Mouse (Mus musculus) adrenal gland, postnatal 36 days (tissue): ENCODE measurements around the gene Itgae. TPM values are rescaled to one million over a fixed set of nuclear protein-coding genes. Genes with fewer than 3 reads are reported as not detected.

Source experiments
- DNase-seq, 2 experiments: peaks; one replicate each; pipeline ENCODE4 v3.0.0; 2021; ENCODE audit warnings: mixed read lengths in 1 of 2
- total RNA-seq, 2 experiments: library from RNA; stranded (reverse); gene quantifications; 2 replicates each; pipeline ENCODE4 v1.2.3; 2021

Gene Itgae
- total RNA-seq, 2 experiments from 2014 or later = 0.50 to 0.59 TPM

- DNase-seq = peak in 1 of 2 experiments; percentile 18
Measured at GRCm38 (mm10) chr11:73146026-73146974, 55.9 kb downstream of the Itgae start.

DNA sequence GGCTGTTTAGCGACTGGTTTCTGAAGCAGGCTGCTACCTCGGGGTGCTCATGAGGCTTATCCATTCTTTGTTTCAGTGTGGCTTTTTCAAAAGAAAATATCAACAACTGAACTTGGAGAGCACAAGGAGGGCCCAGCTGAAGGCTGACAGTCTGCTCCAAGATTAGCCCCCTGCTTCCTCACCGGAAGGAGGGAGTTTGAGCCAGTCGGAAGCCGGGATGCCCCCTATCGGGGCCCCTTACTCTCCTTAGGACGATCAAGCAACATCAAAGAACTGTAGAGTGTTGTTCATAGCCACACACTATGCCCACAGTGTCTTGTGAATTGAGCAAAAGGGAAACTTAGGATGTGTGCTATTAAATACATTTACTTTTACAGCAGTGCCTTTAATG, 56.6 kb downstream of the Itgae start:
- DNase-seq = no peak

GRCm38 (mm10) chr11:73148209-73148608, 57.8 kb downstream of the Itgae start:
- DNase-seq = peak; percentile 29 to 49

GRCm38 (mm10) chr11:73155071-73155470, 64.7 kb downstream of the Itgae start:
- DNase-seq = no peak

- DNase-seq = peak; percentile 74 to 79
Measured at GRCm38 (mm10) chr11:73159957-73160810, 69.8 kb downstream of the Itgae start, which contains the start of gene P2rx5. TSS of gene P2rx5 (plus strand) at chr11:73160421.

DNA sequence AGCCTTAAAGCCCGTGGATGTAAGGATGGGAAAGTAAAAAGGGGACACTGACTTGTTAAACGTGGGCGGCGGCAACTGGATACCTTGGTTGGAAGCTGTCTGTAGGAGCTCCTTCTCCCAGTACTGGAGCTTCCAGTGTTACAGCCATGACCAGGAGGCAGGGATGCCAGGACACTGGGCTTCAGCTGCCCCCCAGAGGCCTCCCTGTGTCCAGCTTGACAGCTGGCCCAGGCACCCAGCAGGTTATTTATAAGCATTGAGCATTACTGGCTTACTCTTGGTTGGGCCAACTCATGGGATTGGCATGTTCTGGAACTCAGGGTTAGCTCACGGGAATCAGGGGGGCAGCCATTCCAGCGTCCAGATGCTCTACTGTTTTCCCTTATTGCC, 70.4 kb downstream of the Itgae start:
- peak; percentile 46 to 70 for DNase-seq

DNA sequence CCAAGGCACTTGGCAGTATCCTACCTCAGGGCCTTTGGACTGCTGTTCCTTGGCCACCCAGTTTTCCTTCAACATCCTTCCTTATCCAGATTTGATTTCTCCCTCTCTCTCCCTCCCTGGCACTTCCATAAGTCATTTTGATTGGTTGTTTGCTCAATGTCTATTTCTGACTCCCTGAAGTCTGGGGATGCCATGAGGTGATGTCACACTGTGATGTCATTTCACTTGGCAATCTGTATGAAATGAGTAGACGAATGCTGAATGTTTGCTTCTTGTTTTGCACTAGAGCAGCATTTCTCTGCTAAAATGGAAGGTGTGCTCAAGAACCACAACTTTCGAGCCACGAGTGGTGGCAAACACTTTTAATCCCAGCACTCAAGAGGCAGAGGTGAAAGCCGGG, 71.2 kb downstream of the Itgae start:
- DNase-seq = no peak

DNA sequence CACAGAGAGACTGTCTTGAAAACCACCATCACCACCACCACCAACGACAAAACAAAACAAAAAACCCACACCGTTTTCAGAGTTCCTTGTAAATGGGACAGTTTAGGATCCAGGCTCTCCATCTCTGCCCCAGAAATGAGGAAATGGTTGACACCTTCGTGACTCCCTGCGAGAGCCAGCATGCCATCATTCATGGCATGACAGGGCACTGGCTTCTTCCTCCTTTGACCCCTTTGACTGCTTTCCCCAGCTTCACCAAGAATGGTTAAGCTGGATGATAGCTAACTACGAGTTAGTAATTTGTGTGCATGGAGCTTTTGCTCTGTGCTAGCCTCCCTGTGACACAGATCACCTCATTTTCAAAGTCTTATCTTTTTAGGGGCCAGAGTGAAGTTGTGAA, 71.9 kb downstream of the Itgae start:
- DNase-seq = no peak

DNA sequence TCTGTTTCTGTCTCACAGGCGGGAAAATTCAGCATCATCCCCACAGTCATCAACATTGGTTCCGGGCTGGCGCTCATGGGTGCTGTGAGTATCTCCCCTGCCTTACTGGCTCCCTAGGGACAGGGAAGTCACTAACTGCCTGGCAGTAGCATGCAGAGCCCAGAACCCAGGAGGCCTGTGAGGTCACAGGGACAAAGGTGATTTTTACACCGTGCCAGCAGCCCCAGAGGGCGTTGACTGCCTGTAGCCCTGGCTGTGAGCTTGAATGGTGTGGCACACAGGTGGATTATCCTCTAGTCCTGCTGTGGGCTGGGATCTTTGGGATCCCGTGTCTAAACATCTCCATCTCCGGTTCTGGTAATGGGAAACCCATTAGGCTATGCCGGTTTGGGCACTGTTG, 77.7 kb downstream of the Itgae start:
- DNase-seq = peak in 1 of 2 experiments; percentile 46

- DNase-seq = no peak
Measured at GRCm38 (mm10) chr11:73168576-73168975, 78.2 kb downstream of the Itgae start.

GRCm38 (mm10) chr11:73169231-73169630, 78.8 kb downstream of the Itgae start:
- DNase-seq = peak; percentile 65 to 68

DNA sequence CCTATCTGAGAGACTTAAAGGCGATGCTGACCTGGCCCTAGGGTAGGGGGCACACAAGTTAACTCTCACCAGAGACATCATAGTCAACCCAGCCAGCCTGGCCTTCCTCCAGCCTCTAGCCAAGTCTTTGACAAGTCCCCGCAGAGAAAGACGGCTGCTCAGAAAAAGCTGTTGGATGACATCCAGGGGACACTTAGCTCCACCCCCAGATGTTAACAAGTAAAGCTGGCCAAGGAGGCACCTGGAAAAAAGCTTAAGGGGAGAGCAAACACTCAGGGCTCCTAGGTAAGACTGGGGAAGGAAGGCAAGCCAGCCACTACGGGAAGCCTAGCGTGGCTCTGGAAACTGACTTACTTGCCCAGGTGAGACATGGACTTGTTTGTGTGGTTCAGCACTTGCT, 81.8 kb downstream of the Itgae start:
- DNase-seq = peak; percentile 25 to 50

DNA sequence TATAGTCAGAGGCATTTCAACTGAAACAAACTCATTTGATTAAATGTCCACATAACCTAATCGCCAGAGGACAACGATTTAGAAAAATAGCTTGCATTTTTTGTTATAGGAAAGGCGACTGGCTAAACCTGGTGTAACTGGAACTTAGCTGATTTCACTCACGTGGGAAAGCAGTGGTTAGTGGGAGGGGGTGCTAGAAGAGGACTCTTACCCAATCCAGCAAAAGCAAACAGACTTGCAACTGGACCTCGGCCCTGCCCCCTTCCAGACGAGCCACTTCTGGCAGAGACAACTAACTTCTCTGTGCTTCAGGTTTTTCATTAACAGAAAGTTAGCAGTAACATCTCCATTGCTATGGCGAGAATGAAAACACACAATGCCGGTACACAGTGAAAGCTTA, 85.2 kb downstream of the Itgae start:
- peak; percentile 22 to 42 for DNase-seq

- no peak for DNase-seq
Measured at GRCm38 (mm10) chr11:73176186-73176585, 85.8 kb downstream of the Itgae start.

GRCm38 (mm10) chr11:73176608-73177508, 86.5 kb downstream of the Itgae start, which contains the start of the genes Emc6 and Tax1bp3:
TSS of gene Emc6 (minus strand) at chr11:73177037.
TSS of gene Tax1bp3 (plus strand) at chr11:73177083.
- peak; percentile 98 for DNase-seq

GRCm38 (mm10) chr11:73177509-73177875, 87.1 kb downstream of the Itgae start:
- DNase-seq = peak; percentile 90 to 92

- DNase-seq = no peak
Measured at GRCm38 (mm10) chr11:73177895-73178294, 87.5 kb downstream of the Itgae start.

DNA sequence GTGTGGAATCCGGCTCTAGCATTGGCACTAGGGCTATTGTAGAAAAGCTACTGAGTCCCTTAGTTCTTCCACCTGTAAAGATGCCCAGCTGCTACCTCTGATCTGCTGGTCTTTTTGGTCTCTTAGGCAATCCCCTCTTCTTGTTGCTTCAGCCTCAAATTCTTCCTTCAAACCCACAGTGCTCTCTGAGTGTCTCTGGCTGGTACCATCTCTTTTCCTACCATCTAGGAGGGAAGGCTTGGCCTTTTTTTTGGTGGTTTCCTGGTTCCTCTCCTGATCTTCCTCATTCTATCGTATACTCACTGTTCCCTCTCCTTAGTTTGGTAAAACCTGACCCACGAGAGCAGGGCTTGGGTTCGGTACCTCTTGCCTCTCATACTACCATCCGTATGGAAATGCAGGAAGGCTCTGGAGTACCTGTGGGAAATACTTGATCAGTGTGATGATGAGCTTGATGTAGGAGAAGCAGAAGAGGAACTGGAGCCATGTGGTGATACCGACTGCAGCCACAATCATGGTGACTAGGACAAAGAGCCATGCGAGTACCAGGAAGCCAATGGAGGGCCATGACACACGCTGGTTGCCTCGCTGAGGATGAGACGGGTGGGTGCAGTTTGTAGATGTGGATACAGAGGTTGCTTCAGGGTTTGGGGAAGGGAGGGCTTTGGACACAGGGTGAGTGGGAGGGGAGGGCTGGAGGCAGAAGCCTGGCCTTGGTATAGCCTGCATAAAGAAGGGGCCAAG, 95.7 kb downstream of the Itgae start:
- no peak for DNase-seq

- no peak for DNase-seq
Measured at GRCm38 (mm10) chr11:73187231-73187630, 96.8 kb downstream of the Itgae start.

DNA sequence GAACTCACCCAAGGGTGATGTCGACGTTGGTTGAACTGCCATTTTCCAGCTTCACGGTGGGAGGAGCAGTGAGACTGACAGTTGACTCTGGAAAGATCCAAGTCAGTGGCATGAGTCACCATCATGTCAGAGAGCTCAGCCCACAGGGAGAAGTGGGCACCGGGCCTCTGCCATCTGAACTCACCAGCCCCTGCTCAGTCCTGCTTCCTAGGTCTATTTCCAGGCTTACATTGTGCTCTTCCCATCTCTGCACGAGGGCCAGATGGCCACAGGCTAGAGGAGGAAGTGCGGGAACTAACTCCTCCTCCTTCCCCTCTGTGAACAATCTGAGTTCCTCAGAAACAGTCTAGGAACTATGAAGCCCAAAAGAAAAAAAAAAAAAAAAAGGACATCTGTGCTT, 102.7 kb downstream of the Itgae start:
- peak; percentile 44 to 47 for DNase-seq

DNA sequence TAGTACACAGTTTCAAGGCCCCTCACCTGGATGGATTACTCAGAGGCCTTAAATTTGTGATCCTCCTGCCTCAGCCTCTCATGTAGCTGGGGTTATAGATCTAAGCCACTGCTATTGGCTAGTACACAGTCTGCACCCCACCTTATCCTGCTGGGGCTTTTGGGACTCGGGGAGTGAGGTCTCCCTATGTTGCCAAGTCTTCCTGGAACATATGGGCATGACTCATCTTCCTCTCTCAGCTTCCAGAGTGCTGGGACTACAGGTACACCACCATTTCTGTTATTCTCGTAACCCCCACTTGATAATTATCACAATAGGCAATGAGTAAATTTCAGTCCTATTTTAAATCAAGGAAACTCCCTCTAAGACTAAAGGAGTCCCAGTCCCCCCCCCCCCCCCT, 104.1 kb downstream of the Itgae start:
- no peak for DNase-seq
